Mouse (Mus musculus): ENCODE measurements around the gene Sh3gl2.

GRCm38 (mm10) chr4:85255771-85256389 is 51.0 kb downstream of the Sh3gl2 start:
- no peak for TF ChIP-seq CTCF (IDR thresholded peaks at IDR 0.05; ENCODE audit: low read depth, low read length)
- TF ChIP-seq POLR2A (IDR thresholded peaks at IDR 0.05; ENCODE audit: borderline replicate concordance, low read depth, low read length): no peak
